Mouse (Mus musculus): ENCODE results near the gene Dguok. TPM values are rescaled to one million over a fixed set of nuclear protein-coding genes. Genes with fewer than 3 reads are reported as not detected.

The Dguok gene
- polyA plus RNA-seq, 1 experiment from 2014 or later: 30.9 TPM

DNA sequence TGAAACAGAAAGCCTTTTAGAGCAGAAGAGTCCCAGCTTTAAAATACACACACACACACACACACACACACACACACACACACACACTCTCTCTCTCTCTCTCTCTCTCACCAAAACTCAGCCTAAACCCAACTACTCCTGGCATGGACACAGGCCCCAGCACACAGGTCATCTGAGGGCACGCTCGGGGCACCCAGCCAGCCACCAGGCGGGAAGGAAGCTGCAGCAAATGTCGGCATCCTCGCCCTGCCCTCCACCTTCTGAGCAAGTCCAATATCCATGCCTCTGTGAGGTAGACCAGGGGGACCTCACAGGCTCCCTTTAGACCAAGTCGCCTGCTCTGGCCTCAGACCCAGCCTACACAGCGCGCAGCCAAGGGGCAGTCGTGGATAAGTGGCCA is 33.5 kb downstream of the Dguok start:
- H3K4me3 ChIP-seq (ENCODE audit: low read depth, low read length): no peak overlapping the region
- no peaks in the 10 kb centered on the region for H3K27me3 ChIP-seq (replicated peaks; ENCODE audit: control insufficient read depth, insufficient read depth, low read length)
- 78% methylated on average over 9 of the region's 9 CpGs for WGBS
- no peak for ATAC-seq
- H3K4me2 ChIP-seq (replicated peaks; ENCODE audit: low read depth): no peak overlapping the region
- H3K27ac ChIP-seq (ENCODE audit: low read depth, low read length): no peak overlapping the region
- no peaks in the 10 kb centered on the region for H3K4me1 ChIP-seq (replicated peaks; ENCODE audit: control insufficient read depth, insufficient read depth, low read length)
- no peak overlapping the region for H3K9ac ChIP-seq (ENCODE audit: low read depth, low read length)
- no peak for TF ChIP-seq CTCF (IDR thresholded peaks at IDR 0.05; ENCODE audit: low read depth)
- no peaks in the 10 kb centered on the region for H3K36me3 ChIP-seq (ENCODE audit: control insufficient read depth, insufficient read depth)
- no peaks in the 10 kb centered on the region for H3K9me3 ChIP-seq (ENCODE audit: control insufficient read depth)

DNA sequence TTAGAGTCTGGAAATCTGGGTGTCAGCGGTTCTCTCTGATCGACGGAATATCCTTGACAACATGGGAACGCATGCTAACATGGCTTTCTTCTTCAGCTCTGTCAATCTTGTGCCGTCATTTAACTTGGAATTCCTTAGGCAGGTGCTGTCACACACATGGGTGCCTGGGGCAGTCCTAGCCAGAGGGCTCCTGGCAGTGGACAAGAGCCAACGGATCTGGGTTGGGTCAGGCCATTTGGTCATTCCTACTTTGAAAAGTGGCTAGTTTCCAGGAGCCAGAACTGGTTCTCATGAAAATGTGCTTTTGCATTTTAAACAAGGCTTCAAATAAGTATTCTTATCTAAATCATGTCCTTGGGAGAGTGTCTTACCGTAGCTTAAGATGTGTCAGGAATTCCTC is 35.0 kb downstream of the Dguok start:
- H3K4me1 ChIP-seq (replicated peaks; ENCODE audit: control insufficient read depth, insufficient read depth, low read length): no peaks in the 10 kb centered on the region
- no peaks in the 10 kb centered on the region for H3K36me3 ChIP-seq (ENCODE audit: control insufficient read depth, insufficient read depth)
- no peaks in the 10 kb centered on the region for H3K9me3 ChIP-seq (ENCODE audit: control insufficient read depth)
- no peak for TF ChIP-seq CTCF (IDR thresholded peaks at IDR 0.05; ENCODE audit: low read depth)
- H3K4me3 ChIP-seq (ENCODE audit: low read depth, low read length): no peak overlapping the region
- H3K27ac ChIP-seq (ENCODE audit: low read depth, low read length): no peak overlapping the region
- WGBS: 89% methylated on average over 7 of the region's 7 CpGs
- H3K27me3 ChIP-seq (replicated peaks; ENCODE audit: control insufficient read depth, insufficient read depth, low read length): no peaks in the 10 kb centered on the region
- ATAC-seq: no peak
- no peak overlapping the region for H3K9ac ChIP-seq (ENCODE audit: low read depth, low read length)
- H3K4me2 ChIP-seq (replicated peaks; ENCODE audit: low read depth): no peak overlapping the region

DNA sequence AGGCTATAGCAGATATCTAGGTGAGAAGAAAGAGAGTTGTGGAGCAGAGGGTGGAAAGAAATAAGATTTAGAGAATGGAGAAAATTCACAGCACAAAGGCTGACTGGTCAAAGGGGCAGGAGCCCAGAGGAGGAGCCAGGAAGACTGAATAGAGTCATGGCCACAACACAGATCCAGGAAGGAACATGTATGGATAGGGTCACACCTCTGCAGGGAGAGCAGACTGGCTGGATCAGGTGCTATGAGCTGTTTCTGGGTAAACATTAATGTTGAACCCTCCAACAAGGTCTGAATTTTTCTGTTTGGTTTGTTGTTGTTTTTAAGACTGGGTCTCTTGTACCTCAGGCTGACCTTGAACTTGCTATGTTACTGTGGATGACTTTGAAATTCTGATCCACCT is 42.8 kb downstream of the Dguok start:
- no peak for ATAC-seq
- peaks cover 3% of the 10 kb centered on the region; the same call in 1 of the 2 replicates for H3K4me1 ChIP-seq (replicated peaks; ENCODE audit: control insufficient read depth, insufficient read depth, low read length)
- no peak overlapping the region for H3K4me3 ChIP-seq (ENCODE audit: low read depth, low read length)
- no peaks in the 10 kb centered on the region for H3K36me3 ChIP-seq (ENCODE audit: control insufficient read depth, insufficient read depth)
- no peaks in the 10 kb centered on the region for H3K27me3 ChIP-seq (replicated peaks; ENCODE audit: control insufficient read depth, insufficient read depth, low read length)
- no peak for TF ChIP-seq CTCF (IDR thresholded peaks at IDR 0.05; ENCODE audit: low read depth)
- no peak overlapping the region for H3K9ac ChIP-seq (ENCODE audit: low read depth, low read length)
- no peak overlapping the region for H3K4me2 ChIP-seq (replicated peaks; ENCODE audit: low read depth)
- H3K27ac ChIP-seq (ENCODE audit: low read depth, low read length): no peak overlapping the region
- H3K9me3 ChIP-seq (ENCODE audit: control insufficient read depth): no peaks in the 10 kb centered on the region

- WGBS: 53% methylated on average over 4 of the region's 4 CpGs
- Histone ChIP-seq H3K9me3 (ENCODE audit: control insufficient read depth) (no peaks in the 10 kb centered on the region), H3K9ac (ENCODE audit: low read depth, low read length) (no peak within 1 kb of the TSS), H3K4me1 (replicated peaks; ENCODE audit: control insufficient read depth, insufficient read depth, low read length) (peaks cover 14% of the 10 kb centered on the region), H3K4me3 (ENCODE audit: low read depth, low read length) (no peak within 1 kb of the TSS), H3K36me3 (ENCODE audit: control insufficient read depth, insufficient read depth) (no peaks in the 10 kb centered on the region), H3K27ac (ENCODE audit: low read depth, low read length) (no peak within 1 kb of the TSS), H3K27me3 (replicated peaks; ENCODE audit: control insufficient read depth, insufficient read depth, low read length) (no peaks in the 10 kb centered on the region), H3K4me2 (replicated peaks; ENCODE audit: low read depth) (0 out of 2 replicates have a peak within 1 kb of the TSS, but pooled peaks have one; percentile 96)
- no peak for ATAC-seq
- TF ChIP-seq CTCF (IDR thresholded peaks at IDR 0.05; ENCODE audit: low read depth): no peak
These were observed 47.6 kb downstream of the Dguok start, which contains the start of gene Tet3 for GRCm38 (mm10) chr6:83459034-83459644. TSS of gene Tet3 (minus strand) at chr6:83459084.

DNA sequence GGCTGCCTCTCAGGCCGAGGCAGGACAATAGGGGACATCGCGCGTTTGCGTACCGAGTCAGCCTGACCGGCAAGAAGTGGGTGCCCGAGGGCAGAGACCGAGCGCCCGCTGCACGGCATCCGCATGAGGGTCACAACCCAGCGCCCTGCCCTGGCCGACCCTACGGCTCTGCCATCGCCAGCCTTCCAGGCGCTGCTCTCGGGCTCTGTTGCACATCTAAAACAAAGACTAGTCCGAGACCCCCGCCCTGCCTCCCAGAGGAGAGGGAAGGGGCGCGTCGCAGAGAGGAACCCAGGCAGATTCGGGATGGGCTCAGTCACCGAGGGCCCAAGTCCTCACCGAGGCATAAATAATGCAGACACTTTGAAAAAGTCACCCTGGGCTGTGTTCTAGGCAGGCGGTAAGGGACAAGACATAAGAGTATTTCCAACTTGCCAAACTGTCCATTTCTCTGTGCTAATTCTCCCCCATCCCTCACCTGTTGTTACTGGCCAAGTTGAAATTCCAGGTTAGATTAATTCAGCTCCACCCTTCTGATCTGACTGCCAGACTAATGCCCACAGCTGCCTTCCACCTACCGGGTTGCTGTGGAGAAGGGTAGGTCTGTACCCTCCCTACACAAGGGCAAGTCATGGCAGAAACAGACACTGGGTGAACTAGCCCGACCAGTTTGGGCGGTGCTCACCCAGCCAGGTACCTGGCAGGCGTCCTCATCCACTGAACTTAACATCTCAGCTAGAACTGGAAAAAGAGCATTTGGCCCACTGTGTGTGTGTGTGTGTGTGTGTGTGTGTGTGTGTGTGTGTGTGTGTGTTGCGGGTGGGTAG is 49.6 kb downstream of the Dguok start:
- Histone ChIP-seq H3K27ac (ENCODE audit: low read depth, low read length) (peak overlapping the region; percentile 98), H3K36me3 (ENCODE audit: control insufficient read depth, insufficient read depth) (no peaks in the 10 kb centered on the region), H3K9ac (ENCODE audit: low read depth, low read length) (peak overlapping the region; percentile 85), H3K4me1 (replicated peaks; ENCODE audit: control insufficient read depth, insufficient read depth, low read length) (peaks cover 28% of the 10 kb centered on the region), H3K4me2 (replicated peaks; ENCODE audit: low read depth) (peak overlapping the region; percentile 96), H3K9me3 (ENCODE audit: control insufficient read depth) (no peaks in the 10 kb centered on the region), H3K27me3 (replicated peaks; ENCODE audit: control insufficient read depth, insufficient read depth, low read length) (no peaks in the 10 kb centered on the region), H3K4me3 (ENCODE audit: low read depth, low read length) (peak overlapping the region; percentile 69)
- no peak for TF ChIP-seq CTCF (IDR thresholded peaks at IDR 0.05; ENCODE audit: low read depth)
- WGBS: 4% methylated on average over 33 of the region's 33 CpGs
- peak; percentile 34 for ATAC-seq

- WGBS: under 1% methylated on average over 45 of the region's 105 CpGs
- no peaks in the 10 kb centered on the region for H3K36me3 ChIP-seq (ENCODE audit: control insufficient read depth, insufficient read depth)
- no peaks in the 10 kb centered on the region for H3K9me3 ChIP-seq (ENCODE audit: control insufficient read depth)
- TF ChIP-seq CTCF (IDR thresholded peaks at IDR 0.05; ENCODE audit: low read depth): peak; percentile 61
- no peaks in the 10 kb centered on the region for H3K27me3 ChIP-seq (replicated peaks; ENCODE audit: control insufficient read depth, insufficient read depth, low read length)
- ATAC-seq: peak; percentile 79
- H3K4me1 ChIP-seq (replicated peaks; ENCODE audit: control insufficient read depth, insufficient read depth, low read length): peaks cover 28% of the 10 kb centered on the region
- peak overlapping the region; percentile 85 for H3K9ac ChIP-seq (ENCODE audit: low read depth, low read length)
- peak overlapping the region; percentile 69 for H3K4me3 ChIP-seq (ENCODE audit: low read depth, low read length)
- peak overlapping the region; percentile 96 for H3K4me2 ChIP-seq (replicated peaks; ENCODE audit: low read depth)
- H3K27ac ChIP-seq (ENCODE audit: low read depth, low read length): peak overlapping the region; percentile 98
These were observed 50.4 kb downstream of the Dguok start for GRCm38 (mm10) chr6:83456131-83456983.
